Mouse (Mus musculus) brown adipose tissue, adult 24 weeks (tissue): Measurements from ENCODE around the gene Amigo2. TPM values are rescaled to one million over a fixed set of nuclear protein-coding genes. Genes with fewer than 3 reads are reported as not detected.

Source experiments
- H3K27ac ChIP-seq: fragments of 200-500 bp; replicated peaks from 2 replicates; pipeline ENCODE4 v1.5.1; 2012; ENCODE audit warnings: low read depth, mild to moderate bottlenecking, low read length
- H3K4me1 ChIP-seq: fragments of 200-500 bp; 2 replicates; pipeline ENCODE4 v1.6.1; 2012; ENCODE audit warnings: low read length, mixed read lengths; ENCODE audit not compliant: control insufficient read depth, insufficient read depth, insufficient read length
- H3K4me3 ChIP-seq: fragments of 200-500 bp; 2 replicates; pipeline ENCODE4 v1.5.1; 2012; ENCODE audit warnings: low read depth, mild to moderate bottlenecking, low read length, moderate library complexity; ENCODE audit not compliant: insufficient read depth
- polyA plus RNA-seq: library from polyadenylated mRNA; stranded (reverse); fragments of >200 nt; gene quantifications from 2 replicates; pipeline ENCODE4 v1.2.4, GENCODE M21; 2012; ENCODE audit not compliant: missing spikeins, insufficient read depth, insufficient read length

Amigo2 gene
- 1.1 and 2.4 TPM in 2 replicates for polyA plus RNA-seq

DNA sequence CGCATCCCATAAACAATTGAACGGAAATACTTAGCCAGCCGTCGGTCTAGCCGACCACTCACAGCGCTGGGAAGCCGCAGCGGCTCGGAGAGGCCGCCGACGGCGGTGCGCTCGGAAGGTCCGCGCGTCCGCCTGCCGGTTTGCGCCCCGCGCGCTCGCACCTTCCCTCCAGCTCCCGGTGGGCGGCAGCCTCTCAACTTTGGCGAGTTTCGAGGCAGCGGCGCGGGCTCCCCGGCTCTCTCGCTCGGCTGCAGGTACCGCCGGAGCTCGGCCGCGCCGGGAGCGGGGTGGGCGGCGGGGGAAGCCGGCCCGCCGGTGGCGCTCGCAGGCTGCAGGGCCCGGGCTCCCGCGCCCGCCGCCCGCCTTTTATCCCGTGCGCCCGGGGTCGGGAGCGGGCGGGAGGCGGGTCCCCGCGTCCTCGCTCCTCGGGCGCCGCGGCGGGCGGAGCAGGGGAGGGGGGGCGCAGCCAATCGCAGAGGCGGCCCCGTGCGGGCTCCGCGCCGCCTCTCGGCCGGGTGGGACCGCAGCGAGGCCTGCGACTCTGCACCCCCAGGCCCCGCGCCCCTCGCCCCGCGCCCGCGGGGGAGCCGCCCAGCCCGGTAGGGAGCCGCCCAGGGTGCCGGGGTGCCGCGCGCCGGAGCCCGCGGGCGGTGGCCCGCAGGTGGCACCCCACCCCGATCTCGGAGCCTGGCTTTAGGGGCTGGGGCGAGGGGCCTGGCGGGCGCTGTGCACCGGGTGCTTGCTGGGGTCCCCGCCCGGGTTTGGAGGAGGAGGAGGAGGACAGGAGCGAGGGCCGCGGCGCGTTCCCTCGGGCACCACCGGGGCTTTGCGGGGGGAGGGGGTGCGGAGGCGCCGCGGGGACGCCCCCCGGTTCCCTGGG lies at the start of gene Amigo2, which contains the start of gene Pced1b:
TSS of gene Amigo2 (minus strand) at position 377 of the 880 bp plus-strand sequence.
TSS of gene Pced1b (plus strand) at position 197 of the 880 bp plus-strand sequence.
- peak within 1 kb of the TSS; percentile 63 for H3K4me3 ChIP-seq
- H3K27ac ChIP-seq: peak within 1 kb of the TSS; percentile 46
- H3K4me1 ChIP-seq: no peaks in the 10 kb centered on the region

DNA sequence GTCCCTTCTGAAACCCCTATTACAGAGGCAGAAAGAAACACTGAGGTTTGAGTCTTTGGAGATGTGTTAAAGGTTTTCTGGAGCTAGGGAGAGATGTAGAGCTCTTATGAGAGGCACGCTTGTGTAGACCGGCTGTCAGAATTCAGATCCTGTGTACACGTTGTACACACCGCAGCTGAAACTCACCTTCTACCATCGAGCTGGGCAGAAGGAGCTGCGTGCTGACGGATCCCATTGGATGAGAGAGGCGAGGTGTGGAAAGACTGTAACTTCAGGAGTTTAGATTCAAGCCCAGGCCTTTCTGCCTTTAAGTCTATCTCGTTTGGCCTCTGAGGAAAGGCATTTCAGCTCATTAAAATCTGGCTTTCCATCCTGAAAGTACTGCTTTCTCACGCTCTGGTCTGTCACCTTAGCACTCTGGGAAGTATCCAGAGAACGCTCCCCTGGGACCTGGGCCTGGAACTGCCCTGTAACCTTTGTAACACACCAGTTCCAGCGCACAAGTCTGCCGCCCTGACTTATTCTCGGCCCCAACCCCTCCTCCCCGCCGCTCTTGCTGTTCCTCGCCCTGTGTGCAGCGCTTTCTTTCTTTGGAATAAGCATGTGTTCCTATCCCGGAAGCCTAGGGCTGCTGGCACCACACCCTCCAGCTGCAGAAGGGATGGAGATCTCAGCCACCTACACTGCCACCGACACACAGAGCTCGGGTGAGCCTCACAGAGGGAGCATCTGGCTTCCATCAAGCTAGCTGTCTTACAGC lies 44.4 kb upstream of the Amigo2 start:
- Histone ChIP-seq H3K4me1 (no peaks in the 10 kb centered on the region; the same call in 1 of the 2 replicates), H3K4me3 (no peak overlapping the region), H3K27ac (peak overlapping the region; percentile 51; the same call in 1 of the 2 replicates)

DNA sequence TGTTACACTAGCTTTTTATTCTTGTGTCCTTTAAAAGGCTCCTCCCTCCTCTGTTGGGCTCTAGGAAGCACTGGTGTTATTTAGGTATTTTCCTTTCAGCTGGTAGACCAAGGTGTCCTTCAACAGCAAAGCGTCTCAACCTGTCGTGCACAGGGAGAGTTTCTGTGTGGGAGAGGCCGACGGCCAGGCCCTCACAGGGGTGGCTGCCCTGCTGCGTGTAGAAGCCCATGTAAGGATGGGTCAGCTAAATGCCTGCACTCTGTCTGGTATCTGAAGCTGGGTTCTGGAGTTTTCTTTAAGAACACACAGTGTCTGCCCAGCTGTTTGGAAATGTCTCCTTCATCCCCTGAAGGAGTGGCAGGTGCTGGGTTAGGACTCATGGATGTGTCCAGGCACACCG lies 43.3 kb upstream of the Amigo2 start:
- H3K4me3 ChIP-seq: no peak overlapping the region

DNA sequence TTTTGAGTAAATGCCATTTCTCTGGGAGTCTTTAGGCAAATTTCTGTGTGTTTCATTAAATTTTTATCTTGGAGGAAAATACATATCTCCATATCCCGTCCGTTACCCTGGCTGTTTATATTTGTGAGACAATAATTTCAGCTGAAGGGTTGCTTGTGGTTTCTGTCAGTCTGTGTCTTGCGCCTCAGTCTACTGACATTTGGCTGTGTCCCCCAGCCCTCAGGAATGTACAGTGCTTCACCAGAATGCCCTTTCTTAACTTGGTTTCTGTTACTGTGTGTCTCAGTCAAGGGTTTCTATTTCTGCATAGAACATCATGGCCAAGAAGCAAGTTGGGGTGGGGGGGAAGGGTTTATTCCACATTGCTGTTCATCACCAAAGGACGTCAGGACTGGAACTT lies 42.1 kb upstream of the Amigo2 start:
- Histone ChIP-seq H3K27ac (no peak overlapping the region), H3K4me1 (no peaks in the 10 kb centered on the region; the same call in 1 of the 2 replicates), H3K4me3 (no peak overlapping the region)

More for the DNA sequence above, 43.3 kb upstream of the Amigo2 start:
- H3K4me1 ChIP-seq: no peaks in the 10 kb centered on the region; the same call in 1 of the 2 replicates
- H3K27ac ChIP-seq: no peak overlapping the region

DNA sequence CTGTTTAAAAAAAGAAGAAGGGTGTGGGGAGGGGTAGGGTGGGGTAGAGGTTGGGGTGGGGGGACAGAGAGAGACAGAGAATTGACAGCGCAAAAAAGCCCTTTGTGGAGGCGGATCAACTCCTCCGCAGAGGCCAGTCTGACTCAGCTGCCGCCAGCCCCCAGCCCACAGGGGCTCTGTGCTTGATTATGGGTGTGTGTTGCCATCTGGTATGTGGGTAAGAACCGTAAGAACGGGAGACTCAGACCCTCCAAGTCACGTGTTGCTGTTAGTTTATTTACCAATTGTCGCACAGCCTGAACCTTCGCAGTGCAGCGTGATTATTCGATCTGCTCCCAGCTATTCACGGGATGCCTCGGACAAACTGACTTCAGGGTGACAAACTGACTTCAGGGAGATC lies 41.6 kb upstream of the Amigo2 start:
- Histone ChIP-seq H3K27ac (no peak overlapping the region), H3K4me3 (no peak overlapping the region), H3K4me1 (no peaks in the 10 kb centered on the region; the same call in 1 of the 2 replicates)

DNA sequence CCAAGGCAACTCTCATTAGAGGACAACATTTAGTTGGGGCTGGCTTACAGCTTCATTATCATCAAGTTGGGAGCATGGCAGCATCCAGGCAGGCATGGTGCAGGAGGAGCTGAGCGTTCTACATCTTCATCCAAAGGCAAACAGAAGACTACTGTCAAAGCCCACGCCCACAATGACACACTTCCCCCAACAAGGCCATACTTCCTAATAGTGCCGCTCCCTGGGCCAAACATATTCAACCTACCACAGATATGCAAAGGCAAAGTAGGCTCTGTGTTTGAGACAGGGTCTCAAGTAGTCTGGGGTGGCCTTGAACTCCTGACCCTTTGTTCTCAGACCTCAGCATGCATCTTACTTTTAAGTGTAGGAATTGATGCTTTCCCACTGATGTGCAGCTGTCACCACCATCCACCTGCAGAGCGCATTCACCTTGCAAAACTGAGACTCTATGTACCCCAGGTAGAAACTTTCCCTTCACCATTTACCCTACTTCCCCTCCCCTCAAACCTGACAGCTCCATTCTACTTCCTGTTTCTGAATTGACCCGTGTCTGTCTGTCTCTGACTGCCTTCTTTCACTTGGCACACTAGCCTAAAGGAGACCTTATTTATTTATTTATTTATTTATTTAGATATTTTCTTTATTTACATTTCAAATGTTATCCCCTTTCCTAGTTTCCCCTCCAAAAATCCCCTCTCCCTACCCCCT lies 40.5 kb upstream of the Amigo2 start:
- no peak overlapping the region for H3K4me3 ChIP-seq
- no peak overlapping the region for H3K27ac ChIP-seq
- H3K4me1 ChIP-seq: no peaks in the 10 kb centered on the region; the same call in 1 of the 2 replicates

DNA sequence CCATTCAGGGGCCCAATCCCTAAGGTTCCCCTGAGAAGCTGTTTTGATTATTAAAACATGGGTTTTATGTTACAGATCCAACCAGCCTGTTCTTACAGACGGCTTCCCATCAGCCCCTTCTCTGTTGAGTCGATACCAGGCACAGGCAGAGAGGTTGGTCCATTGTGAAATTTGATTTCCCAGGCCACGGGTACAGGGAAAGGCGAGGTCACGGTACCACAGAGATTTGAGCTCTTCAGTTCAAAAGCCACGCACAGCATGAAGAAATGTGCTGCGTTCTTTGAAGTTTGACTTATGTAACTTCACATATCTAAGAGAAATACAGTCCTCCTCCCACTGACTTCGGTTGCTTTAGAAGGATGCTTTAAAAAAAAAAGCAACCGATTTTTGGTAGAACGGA lies 39.6 kb upstream of the Amigo2 start:
- no peaks in the 10 kb centered on the region; the same call in 1 of the 2 replicates for H3K4me1 ChIP-seq
- H3K27ac ChIP-seq: no peak overlapping the region
- H3K4me3 ChIP-seq: no peak overlapping the region

DNA sequence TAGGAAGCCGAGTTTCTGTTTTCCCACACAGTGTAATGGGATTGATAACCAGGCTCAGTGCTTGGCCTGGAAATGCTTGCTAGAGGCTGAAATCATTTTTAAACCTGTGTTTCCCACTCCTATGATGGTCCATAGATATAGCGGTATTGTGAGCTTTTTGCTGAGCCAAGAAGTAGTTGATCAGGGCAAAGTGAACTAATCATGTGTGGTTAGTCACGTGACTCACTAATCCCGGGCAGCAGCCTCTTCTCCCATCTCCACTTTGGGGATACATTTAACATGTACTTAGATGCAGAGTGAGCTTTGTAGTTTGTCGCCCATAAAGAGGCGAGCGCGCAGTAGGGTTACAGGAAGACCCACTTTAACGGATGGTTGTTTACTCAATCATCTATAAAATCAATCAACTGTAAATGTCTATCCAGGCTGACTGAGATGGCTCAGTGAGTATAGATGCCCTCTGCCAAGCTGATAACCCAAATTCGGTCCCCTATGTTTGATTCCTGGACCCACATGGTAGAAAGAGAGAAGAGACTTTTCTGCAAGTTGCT lies 38.7 kb upstream of the Amigo2 start:
- Histone ChIP-seq H3K27ac (no peak overlapping the region), H3K4me3 (no peak overlapping the region), H3K4me1 (no peaks in the 10 kb centered on the region)

DNA sequence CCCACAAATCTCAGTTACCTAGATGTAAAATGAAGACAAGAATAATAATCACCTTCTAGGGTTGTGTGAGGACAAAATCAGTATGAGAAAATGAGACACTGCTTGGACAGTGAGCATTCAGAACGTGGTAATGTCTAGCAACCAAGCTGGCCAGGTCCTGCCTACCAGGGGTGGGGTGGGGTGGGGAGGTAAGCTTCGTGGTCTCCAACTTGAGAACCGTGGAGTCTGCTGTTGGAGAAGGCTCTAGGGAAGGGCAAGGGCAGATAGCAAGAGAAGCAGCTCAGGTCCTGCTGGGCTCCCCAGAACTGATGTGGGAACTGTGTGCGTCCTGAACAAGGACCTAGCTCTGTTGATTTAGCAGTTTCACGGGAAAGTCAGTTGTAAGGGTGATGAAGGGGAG lies 37.1 kb upstream of the Amigo2 start:
- Histone ChIP-seq H3K4me3 (no peak overlapping the region), H3K4me1 (no peaks in the 10 kb centered on the region), H3K27ac (no peak overlapping the region)

DNA sequence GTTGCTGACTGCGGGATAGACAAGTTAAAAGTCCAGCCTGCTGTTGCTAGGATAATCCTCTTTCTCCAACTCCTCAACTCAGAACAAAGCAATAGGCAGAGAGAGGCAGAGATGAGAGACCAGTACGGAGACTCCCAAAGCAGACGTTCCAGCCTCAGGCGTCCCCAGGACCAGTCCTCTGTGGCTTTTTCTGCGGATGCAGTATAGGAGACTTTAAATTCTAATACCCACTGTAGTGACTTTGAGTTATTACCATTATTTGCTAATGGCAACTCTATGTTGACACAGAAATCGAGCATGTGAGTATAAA lies 35.4 kb upstream of the Amigo2 start:
- Histone ChIP-seq H3K4me3 (no peak overlapping the region), H3K27ac (no peak overlapping the region), H3K4me1 (no peaks in the 10 kb centered on the region)

DNA sequence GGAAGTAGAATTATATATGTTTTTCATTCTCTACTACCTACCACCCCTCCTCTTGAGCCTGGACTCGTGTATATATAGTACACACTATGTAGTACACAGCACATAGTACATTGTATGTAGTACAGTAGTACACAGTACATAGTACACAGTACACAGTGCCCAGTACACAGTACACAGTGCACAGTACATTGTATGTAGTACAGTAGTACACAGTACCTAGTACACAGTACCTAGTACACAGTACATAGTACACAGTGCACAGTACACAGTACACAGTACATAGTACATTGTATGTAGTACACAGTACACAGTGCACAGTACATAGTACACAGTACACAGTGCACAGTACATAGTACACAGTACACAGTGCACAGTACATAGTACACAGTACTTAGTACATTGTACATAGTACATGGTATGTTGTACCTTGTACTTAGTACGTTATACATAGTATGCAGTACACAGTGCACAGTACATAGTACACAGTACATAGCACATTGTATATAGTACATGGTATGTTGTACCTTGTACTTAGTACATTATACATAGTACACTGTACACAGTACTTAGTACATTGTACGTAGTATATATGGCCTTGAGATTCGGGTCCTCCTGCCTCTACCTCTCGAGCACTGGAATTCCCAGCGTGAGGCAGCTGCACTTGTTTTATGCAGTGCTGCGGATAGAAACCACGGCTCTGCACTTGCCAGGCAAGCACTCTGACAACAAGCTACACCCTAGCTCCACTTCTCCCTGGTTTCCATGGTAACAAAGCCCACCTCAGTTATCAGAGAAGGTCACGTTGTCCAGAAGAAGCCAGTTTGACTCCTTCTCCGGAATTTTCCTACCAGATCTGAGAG lies 34.9 kb upstream of the Amigo2 start:
- Histone ChIP-seq H3K4me1 (0 out of 2 replicates have a peak, but pooled peaks cover under 1% of the 10 kb centered on the region), H3K27ac (no peak overlapping the region), H3K4me3 (no peak overlapping the region)

DNA sequence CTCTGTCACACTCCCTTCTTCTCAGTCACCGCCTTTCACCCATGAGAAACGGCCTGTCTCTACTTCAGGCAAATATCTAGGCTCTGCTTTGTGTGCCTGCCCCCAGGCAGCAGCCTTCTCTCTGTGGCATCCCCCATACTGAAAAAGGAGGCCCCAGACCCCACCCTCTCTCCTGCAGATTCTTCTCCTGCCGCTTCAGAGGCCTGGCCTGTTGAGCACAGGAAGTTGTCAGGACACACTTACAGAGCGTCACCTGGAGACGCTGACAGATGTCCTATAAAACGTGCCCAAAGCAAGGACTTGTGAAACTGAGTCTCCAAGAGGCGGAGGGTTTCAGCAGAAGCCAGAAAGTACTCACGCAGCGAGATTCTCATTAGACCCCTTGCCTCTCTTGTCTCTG lies 33.7 kb upstream of the Amigo2 start:
- Histone ChIP-seq H3K4me1 (peaks cover 5% of the 10 kb centered on the region), H3K27ac (no peak overlapping the region), H3K4me3 (no peak overlapping the region)

DNA sequence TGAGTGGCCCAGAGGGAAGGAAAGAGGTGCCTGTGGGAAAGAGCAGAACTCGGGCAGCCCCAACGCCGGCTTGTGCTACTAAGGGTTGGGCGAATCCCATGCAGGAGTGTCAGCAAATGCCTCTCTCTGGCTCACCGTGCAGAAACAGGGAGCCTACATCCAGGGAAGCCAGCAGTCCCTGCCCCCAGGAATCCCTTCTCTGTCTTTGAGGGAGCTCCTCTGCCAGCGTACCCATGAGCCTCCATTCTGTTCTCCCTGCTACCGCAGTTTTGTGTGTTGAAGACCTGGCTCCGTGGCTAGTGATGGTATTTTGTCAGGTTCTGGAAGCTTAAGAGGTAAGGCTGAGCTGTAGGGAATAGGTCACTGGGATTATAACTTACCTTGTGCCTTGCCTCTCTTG lies 33.0 kb upstream of the Amigo2 start:
- peaks cover 5% of the 10 kb centered on the region for H3K4me1 ChIP-seq
- H3K4me3 ChIP-seq: no peak overlapping the region
- no peak overlapping the region for H3K27ac ChIP-seq

DNA sequence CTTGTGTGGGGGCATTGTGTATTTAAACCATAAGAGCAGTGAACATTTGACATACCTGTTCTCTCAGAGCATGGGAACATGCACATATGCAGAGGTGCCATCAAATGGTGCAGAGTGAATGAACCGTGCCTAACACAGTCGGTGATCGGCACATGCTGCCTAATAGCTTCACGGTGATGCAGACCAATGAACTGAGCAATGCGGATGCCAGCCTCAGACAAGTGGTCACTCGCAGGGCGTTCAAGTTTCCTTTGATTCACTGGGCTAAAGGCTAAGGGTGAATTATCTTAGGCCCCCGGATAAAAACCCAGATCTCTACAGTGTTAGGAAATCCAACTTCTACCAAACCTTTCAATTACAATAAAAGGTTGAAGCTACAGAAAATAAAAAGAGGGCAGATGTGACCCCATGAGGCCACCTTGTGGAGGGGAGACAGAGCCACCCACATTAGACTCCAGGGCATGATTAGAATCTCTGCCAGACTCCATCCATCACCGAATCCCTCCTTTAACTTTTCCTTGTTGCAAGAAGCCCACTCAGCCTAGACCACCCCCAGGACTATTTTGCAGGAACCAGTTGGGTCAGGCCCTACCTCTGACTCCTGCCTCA lies 31.4 kb upstream of the Amigo2 start:
- Histone ChIP-seq H3K27ac (no peak overlapping the region), H3K4me3 (no peak overlapping the region), H3K4me1 (peaks cover 5% of the 10 kb centered on the region)
